Mouse (Mus musculus) cerebellum, adult (tissue): ENCODE measurements around the gene Tbc1d23.
"Not testable (repeated sequence)": the region's sequence is repeated elsewhere in the genome, so short reads cannot be mapped to it uniquely, and the experiment has no call there.

ENCODE experiments used
- ATAC-seq: cut with Nextera tagmentation; 2 replicates; pipeline ENCODE4 v1.9.2; 2017; ENCODE audit warnings: mild to moderate bottlenecking, moderate library complexity, mixed read lengths; ENCODE audit not compliant: insufficient number of reproducible peaks, low FRiP score, low TSS enrichment

Gene Tbc1d23

DNA sequence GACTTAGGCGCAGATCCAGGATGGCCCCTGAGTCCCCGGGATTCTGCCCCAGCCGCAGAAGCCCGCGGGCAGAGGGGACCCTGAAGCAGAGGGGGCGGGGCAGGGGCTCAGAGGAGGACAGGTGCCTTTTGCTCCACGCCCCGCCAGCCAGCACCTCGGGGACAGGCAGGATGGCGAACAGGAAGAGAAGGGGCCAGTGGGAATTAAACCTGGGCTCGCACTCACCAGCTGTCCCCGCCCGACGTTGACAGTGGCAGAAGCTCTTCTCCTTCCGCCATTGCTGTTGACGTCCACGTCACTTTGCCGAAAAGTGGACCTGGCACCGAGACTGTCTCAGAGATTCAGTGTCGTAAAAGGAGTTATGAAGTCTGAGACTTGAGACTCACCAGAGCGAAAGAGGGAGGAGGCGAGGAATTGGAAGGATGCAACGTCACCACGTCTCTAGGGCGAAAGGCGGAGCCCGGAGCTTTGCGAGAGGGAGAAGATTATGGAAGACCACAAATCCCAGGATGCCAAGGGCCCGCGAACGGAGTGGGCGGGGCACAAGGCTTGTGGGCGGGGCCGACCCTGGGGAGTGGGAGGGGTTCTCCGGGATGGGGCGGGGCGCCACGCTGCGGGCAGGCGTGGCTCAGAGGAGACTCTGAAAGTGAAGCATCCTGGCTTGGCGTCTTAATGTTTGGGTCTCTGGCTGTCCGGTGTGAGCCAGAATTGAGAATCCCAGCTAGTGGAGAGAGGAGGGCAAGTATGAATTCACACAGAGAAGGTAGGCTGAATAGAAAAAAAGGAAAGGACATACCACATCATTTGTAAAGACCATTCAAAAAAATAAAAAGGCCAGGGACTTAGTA, at the start of gene Tbc1d23:
Gene Tbc1d23 (minus strand): TSS at position 416 of the 848 bp plus-strand sequence.
- ATAC-seq, result peak; percentile 99

DNA sequence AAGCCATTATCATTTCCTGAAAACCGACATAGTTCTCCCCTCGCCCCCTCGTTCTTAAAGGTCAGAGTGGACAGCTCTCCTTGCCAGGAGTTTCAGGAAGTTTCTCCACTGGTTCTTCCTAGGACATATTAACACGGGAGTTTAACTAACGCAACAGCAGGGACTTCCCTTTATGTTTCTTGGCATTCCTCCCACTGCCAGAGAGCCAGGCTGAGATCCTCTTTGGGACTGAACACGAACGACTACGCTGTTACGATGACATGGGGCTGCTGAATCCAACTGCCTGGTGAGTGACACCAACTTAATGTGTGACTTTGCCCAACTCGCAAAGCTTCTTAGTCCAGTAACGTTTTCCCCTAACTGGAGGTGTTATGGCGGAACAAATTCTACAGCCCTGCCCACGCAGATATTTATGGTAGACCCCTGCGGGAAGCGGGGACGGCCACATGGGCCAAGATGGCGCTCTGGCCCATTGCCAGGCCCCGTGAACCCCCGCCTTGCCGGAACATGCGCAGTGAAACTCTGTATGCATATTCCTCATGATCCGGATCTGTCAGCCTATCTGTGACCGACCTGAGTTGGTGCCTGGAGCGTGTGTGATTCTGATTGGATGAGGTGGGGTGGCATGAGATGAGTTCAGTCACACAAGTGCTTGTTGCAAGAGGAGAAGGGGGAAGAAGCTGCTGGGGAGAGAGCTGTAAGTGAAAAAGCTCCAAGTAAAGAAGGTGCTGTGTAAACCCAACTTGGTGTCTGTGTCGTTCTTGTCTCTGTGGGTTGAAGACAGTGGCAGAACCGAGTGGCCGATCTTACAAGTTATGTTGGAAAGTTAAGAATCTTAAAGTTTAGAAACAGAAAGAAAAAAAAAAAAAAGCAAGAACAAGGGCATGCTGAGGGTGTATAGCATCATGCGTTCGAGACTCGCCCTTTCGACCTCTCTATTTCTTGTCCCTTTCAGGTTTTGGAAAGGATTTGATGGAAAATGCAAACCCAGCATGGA, 49.2 kb upstream of the Tbc1d23 start:
- ATAC-seq, result no peak

DNA sequence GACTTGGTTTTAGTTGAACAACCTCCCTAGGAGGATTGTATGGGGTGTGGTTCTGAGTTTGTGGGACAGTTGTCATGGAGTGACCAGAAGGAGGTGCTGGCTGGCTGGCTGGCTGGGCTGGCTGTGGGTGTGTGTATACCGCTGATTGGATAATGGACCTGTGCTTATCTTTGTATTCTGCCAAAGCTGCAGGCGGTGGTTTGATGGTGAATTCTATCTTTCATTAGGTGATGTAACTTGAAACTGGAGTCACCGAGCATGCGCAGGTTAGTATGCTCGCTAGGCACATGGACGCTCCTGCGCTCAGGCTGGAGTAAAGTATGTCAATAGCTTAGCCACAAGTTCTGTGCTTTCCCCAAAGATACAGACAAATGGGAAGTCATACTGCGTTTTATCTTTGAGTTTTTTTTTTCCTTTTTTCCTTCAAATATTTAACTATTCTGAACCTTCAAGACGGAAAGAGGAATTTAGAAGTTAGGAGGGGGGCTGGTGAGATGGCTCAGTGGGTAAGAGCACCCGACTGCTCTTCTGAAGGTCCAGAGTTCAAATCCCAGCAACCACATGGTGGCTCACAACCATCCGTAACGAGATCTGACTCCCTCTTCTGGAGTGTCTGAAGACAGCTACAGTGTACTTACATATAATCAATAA, 47.8 kb upstream of the Tbc1d23 start:
- ATAC-seq, result no peak

DNA sequence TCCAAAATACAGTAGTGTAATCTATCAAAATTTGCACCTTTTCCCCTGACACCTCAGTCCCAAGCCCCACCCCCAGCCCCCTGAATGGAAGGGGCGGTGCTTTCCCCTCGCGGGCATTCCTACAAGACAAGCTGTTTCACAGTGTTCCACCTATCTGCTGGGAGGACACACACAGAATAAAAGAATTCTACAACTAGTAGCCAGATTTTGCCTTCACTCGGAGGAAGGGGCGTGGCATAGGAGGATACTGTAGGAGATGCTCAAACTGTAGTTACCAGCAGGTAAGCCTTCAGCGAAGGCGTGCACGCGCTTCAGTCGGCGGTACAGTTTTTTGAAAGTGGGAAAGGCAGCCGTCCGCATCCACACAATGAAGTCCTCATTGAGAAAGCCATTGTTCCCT, 38.4 kb upstream of the Tbc1d23 start:
- ATAC-seq, result no peak

DNA sequence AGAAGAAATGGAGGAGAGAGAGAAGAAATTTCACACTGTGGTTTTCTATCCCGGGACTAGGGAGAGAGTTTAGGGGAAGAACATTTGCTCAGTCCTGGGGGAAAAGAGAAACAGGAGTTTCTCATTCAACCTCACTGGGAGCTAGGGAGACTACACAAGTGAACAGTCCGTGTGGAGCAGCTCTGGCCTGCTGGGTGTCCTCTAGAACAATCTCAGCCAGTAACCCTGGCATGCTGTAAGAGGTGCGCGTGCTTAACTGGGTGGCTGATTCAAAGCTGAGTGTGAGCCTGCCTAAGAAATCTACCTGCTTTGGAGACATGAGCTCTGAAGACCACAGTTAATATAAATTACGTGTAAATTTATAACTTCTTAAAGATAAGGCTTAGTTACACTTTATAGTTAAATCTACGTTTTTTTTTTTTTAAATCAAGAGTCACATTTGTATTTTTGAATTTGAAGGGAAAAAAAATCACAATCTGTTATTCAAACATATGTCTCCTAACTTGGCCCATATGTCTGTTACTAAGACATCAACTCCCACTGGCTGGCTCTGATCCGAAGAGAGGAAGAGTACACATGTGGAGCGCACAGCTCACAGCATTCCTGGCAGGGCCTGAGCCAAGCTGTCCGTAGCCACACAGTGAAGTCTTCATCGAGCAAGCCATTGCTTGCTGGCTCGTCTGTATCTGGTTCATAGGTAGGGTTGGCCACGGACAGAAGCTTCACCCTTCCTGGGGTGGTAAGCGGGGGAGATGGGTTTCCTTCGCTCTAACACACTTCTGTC, 36.9 kb upstream of the Tbc1d23 start:
- ATAC-seq, result no peak

DNA sequence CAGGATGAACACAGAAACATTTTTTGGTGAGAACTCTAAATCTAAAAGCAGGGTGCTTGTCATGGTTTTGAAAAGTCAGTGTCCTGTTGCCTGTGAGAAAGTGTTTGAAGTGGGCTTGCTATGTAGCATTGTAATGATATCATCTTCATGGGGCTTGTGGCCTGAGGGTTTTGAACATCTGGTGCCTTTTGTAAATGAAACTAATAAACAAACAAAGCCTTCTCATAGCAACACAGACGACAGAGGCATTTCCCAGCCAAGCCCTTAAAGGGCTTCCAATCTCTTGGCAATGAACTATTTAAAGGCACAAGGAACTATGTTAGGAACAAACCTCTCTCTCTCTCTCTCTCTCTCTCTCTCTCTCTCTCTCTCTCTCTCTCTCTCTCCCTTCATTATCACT, 35.8 kb upstream of the Tbc1d23 start:
- ATAC-seq, result no peak

DNA sequence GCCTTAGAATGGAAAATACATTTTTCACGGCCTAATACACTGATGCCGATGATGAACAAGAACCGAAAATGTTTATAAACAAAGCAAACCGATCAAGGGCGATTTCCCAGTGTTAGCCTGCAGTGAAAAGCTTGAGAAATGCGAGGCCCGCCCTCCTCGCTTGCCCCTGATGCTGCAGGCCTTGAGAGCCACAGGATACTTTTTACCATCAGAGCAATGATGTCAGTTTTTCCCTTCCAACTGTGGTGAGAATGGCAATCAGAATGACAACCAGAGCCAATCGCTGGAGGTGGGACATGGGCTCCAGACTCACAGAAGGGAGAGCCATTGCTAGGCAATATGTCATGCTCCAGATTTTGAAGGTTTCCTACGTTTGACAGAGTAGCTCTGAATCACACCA, 28.8 kb upstream of the Tbc1d23 start:
- ATAC-seq, result no peak

DNA sequence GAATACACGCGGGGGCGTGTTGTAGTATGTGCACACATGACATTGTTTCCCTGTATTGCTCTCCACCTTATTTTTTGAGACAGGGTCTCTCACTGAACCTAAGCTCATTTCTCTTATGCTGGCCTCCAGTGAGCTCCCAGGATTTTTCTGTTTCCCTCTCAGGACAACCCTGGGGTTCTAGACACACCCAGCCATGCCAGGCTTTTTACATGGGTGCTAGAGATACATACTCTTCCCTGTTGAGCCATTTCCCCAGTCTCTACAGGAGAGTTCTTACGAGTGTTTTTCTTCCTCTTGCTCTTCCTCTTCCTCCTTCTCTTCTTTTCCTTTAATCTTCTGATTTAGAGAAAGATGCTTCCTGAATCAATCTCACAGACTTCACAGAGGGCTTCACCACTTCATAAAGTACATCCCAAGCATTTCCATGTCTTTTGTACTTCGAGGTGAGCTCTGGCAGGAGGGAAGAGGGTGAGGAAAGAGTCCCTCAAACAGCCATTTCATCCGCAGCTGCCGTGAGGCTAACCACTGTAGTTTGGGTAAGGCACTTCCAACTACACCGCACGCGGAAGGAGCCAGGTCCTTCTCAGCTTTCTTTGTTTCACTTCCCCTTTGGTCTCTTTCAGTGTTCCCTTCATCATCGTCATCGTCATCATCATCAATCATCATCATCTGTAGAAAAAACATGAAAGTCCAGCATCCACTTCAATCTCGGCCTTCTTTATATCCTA, 28.2 kb upstream of the Tbc1d23 start:
- ATAC-seq, result no peak

DNA sequence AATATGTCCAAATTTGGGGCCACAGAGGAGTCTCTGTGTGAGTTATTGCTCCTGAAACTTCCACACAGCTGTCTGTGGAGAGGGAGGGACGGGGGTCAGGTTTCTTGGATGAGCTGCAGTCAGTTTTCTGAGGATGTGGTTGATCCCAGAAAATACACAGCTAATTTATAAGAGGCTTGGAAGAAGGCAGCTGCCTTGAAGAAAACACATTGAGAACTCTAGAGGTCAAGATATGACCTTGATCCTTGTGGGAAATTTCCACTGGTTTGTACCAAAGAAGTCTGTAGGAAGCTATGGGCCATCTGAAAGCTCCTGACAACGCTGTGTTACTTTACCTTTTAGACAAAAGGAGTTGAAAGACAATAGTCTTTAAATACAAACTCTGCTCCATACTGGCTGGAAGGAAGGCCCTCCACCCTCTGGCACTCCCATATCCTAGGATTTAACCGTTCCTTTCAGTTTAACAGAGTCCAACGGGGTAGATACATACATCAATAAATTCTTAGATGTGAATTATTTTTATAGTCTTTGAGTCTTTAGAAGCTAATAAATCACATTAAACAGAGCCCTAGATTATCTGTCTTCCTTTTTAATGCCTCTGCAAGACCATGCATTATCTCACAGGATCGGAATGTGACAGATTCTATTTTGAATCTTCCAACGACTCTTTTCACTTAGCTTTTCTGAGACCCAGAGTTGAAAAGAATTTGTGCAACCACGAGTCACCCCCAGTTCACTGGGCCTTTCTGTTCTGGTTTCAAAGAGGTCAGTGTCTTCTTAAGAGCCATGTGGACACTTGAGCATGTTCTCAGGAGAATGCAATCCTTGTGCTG, 20.5 kb upstream of the Tbc1d23 start:
- ATAC-seq, result no peak

DNA sequence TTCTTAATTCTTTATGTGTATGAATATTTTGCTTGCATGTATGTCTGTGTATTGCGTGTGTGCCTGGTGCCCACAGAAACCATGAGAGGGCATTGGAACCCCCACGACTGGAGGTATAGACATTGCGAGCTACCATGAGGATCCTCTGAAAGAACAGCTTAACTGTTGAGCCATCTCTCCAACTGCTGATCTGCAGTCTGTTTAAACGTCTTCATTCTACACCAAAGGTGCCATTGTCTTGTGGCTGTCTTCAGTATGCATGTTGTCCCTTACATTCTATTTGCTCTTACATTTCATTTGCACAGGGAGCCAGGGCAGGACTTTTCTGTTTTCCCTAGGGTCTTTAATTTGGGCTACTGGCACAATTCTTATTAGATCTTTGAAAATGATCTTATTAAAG, 19.7 kb upstream of the Tbc1d23 start:
- no peak for ATAC-seq

DNA sequence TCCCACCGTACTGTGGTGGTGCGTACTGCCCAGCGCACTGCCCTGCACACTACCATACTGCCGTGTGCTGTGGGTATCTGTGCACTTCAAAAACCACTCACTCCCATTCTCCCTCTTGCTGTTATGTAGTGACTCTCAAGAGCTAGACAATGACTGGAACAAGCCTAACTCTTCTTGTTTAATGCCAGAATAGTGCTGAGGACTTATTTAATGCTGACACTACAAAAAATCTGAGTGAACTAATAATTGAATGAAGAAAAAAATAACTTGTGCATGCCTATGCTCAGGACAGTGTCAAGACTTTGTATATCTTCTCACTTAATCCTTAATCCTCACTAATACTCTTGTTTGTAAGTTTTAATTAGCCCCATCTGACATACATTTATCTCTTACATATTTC, 16.2 kb upstream of the Tbc1d23 start:
- no peak for ATAC-seq

DNA sequence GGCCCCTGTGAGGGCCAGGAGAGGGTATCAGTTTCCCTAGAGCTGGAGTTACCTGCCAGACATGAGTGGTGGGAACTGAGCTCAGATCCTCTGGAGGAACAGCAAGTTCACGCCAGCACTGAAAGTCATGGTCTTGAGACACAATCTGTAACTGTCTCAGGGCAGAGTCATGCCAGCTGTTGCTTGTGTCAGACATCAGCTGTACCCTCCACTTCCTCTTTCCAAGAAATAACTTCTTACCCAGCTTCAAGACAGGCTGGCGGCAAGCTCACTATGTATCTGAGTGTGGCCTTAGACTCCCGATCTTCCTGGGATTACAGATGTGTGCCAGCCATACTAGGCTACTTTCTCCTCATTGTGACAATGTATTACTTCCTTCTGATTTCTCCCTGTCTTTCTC, 15.3 kb upstream of the Tbc1d23 start:
- ATAC-seq, result no peak

DNA sequence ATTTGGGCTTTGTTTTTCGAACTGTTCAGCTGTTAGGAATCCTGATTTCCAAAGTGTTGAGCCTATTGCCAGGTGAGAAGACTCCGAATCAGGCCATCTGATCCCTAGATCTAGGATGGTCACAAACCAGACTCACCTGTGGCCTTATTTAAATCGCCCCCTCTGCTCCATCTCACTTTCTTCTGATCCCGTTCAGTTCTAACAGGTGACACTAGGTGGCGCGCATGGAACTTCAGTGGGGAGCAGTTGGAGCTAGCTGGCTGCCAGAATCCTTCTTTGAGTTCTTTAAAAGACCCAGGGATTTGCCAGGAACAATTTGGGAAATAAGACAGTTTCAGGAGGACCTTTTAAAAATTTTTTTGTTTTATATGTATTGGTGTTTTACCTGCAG, 12.5 kb upstream of the Tbc1d23 start:
- peak; percentile 62; the same call in 1 of the 2 replicates for ATAC-seq

DNA sequence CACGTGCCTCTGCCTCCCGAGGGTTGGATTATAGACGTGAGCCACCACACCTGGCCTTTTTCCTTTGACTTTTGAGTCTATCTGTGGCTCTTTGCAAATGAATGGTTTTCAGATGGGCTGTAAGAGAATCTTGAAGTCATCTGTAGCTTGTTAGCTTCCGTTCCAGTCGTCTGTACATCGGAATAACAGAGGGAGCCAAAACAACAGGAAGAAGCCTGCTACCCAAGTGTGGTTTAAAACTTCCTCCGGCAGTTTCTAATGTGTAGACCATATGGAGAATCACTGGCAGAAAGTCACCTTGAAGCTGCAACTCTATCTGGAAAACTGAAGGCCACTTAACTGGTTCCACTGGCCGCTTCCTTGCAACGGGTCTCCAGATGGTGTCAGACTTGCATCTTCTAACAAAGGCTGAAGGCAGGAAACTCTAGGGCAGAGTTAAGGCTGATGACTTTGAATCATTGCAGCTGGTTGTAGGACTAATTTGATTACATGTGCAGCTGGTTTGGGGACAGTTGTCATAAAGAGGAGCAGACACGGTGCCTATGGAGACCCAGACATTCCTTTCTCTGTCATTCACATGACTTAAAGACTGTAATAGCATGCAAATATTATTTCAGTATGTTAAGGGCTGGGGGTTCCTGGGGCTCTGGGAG, 12.0 kb upstream of the Tbc1d23 start:
- ATAC-seq, result no peak

DNA sequence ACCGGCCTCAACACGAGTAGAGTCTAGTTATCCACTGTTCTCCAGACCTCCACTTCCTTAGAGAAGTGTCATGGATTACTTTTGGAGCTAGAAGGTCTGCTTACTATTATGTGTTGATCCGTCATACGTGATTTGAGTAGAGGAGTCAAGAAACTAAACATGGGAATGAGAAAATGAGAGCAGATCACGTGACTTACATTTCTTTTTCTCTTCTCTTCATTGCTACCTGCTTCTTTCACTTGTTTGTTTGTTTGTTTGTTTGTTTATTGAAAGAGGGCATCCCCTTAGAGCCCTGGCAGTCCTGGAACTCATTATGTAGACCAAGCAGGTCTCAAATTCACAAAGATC, 11.5 kb upstream of the Tbc1d23 start:
- ATAC-seq, result no peak

DNA sequence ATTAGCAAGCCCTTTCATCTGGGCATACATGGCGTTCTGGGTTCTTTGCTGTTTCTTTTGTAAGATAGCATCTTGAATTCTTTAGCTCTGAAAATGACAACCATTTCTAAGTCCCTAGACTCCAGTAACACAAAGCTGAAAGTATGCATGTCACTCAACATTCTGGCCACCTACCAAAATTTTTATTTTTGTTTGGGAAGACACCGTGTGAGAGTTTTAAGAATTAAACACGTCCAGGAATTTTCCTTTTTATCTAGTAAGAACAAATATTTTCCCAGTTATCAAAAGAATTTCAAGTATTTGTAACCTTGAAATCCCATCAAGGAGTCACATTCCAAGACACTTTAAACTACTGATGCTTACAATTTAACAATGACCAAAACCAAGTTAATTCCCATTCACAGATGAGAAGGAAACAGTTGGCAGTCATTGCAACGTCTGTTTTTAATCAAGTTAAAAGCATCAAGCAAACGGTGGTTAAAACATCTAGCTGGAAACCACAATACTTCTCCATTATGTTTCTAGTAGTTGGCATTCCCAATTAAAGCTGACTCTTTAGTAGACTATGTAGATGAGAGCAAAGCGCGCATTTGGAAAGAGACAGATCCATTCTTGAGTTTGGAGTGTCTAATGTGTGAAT, 4.7 kb upstream of the Tbc1d23 start:
- ATAC-seq, result no peak

DNA sequence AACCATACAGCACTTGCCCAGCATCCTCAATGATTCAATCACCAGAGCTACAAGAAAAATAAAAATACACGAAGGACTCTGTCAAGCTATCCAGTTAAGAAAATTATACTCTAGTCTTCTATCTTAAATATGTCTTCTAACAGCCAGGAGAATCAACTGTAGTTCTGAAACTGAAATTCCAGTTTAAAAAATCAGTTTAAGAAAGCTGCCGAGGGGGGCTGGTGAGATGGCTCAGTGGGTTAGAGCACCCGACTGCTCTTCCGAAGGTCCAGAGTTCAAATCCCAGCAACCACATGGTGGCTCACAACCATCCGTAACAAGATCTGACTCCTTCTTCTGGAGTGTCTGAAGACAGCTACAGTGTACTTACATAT, 620 bp upstream of the Tbc1d23 start:
- ATAC-seq, result not testable (repeated sequence)

DNA sequence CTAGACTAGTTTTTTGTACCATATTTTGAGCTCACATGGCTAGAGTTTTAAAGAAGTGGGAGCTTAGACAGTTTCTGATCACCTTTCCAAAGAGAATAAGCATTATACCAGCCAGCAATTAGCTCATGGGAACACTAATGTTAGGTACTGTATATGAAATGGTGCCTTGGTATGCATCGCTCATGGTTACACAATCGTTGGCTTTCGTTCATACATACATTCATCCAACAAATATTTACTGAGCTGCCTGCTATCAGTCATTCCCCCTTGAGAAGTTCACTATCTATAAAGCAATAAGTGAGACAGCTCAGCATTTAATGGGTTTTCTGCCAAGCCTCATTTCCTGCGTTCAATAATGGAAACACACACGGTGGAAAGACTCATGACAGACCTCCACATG, 4.9 kb downstream of the Tbc1d23 start:
- ATAC-seq, result no peak
